Mouse (Mus musculus): ENCODE data around the gene Mrpl10. TPM values are rescaled to one million over a fixed set of nuclear protein-coding genes. Genes with fewer than 3 reads are reported as not detected.

Gene Mrpl10
- polyA plus RNA-seq, 1 experiment from 2014 or later = 86.6 TPM

- WGBS = 92% methylated on average over 4 of the region's 4 CpGs
- no peaks in the 10 kb centered on the region for H3K27me3 ChIP-seq (replicated peaks; ENCODE audit: low read depth, poor library complexity, severe bottlenecking)
Measured at GRCm38 (mm10) chr11:97033781-97034180, 7.6 kb upstream of the Mrpl10 start.

GRCm38 (mm10) chr11:97036141-97036540, 5.2 kb upstream of the Mrpl10 start:
- H3K27me3 ChIP-seq (replicated peaks; ENCODE audit: low read depth, poor library complexity, severe bottlenecking) = no peaks in the 10 kb centered on the region
- no peaks in the 10 kb centered on the region for H3K9me3 ChIP-seq
- H3K4me1 ChIP-seq = peaks cover 7% of the 10 kb centered on the region
- H3K36me3 ChIP-seq (replicated peaks) = peaks cover 31% of the 10 kb centered on the region
- no peak overlapping the region for H3K27ac ChIP-seq (replicated peaks)
- no peak for DNase-seq (ENCODE audit: low spot score)
- WGBS = 84% methylated on average over 5 of the region's 5 CpGs
- no peak overlapping the region for H3K4me3 ChIP-seq

More at GRCm38 (mm10) chr11:97033781-97034180, 7.6 kb upstream of the Mrpl10 start:
- Histone ChIP-seq H3K27ac (replicated peaks) (no peak overlapping the region), H3K4me3 (no peak overlapping the region), H3K4me1 (peaks cover 21% of the 10 kb centered on the region), H3K9me3 (no peaks in the 10 kb centered on the region), H3K36me3 (replicated peaks) (peaks cover 31% of the 10 kb centered on the region)
- DNase-seq (ENCODE audit: low spot score) = no peak

- 71% methylated on average over 7 of the region's 7 CpGs for WGBS
- DNase-seq (ENCODE audit: low spot score) = no peak
- Histone ChIP-seq H3K4me3 (no peak overlapping the region), H3K4me1 (peaks cover 16% of the 10 kb centered on the region), H3K36me3 (replicated peaks) (peaks cover 19% of the 10 kb centered on the region), H3K27me3 (replicated peaks; ENCODE audit: low read depth, poor library complexity, severe bottlenecking) (no peaks in the 10 kb centered on the region), H3K9me3 (no peaks in the 10 kb centered on the region), H3K27ac (replicated peaks) (no peak overlapping the region)
Measured at GRCm38 (mm10) chr11:97038881-97039280, 2.5 kb upstream of the Mrpl10 start.

GRCm38 (mm10) chr11:97040301-97041021, 899 bp upstream of the Mrpl10 start:
- no peak overlapping the region for H3K27ac ChIP-seq (replicated peaks)
- no peak for DNase-seq (ENCODE audit: low spot score)
- WGBS = 54% methylated on average over 12 of the region's 12 CpGs

GRCm38 (mm10) chr11:97044902-97045301, 3.5 kb downstream of the Mrpl10 start:
- peaks cover 59% of the 10 kb centered on the region for H3K36me3 ChIP-seq (replicated peaks)
- WGBS = 93% methylated on average over 8 of the region's 8 CpGs

More at GRCm38 (mm10) chr11:97040301-97041021, 899 bp upstream of the Mrpl10 start:
- peak overlapping the region; percentile 85 for H3K4me3 ChIP-seq
- no peaks in the 10 kb centered on the region for H3K9me3 ChIP-seq
- H3K4me1 ChIP-seq = peaks cover 16% of the 10 kb centered on the region
- H3K27me3 ChIP-seq (replicated peaks; ENCODE audit: low read depth, poor library complexity, severe bottlenecking) = no peaks in the 10 kb centered on the region
- H3K36me3 ChIP-seq (replicated peaks) = peaks cover 24% of the 10 kb centered on the region

GRCm38 (mm10) chr11:97045861-97046260, 4.5 kb downstream of the Mrpl10 start:
- Histone ChIP-seq H3K36me3 (replicated peaks) (peaks cover 59% of the 10 kb centered on the region), H3K4me3 (no peak overlapping the region), H3K27ac (replicated peaks) (no peak overlapping the region), H3K9me3 (no peaks in the 10 kb centered on the region), H3K4me1 (peaks cover 22% of the 10 kb centered on the region), H3K27me3 (replicated peaks; ENCODE audit: low read depth, poor library complexity, severe bottlenecking) (no peaks in the 10 kb centered on the region)
- DNase-seq (ENCODE audit: low spot score) = no peak
- WGBS = 80% methylated on average over 7 of the region's 7 CpGs

More at GRCm38 (mm10) chr11:97044902-97045301, 3.5 kb downstream of the Mrpl10 start:
- Histone ChIP-seq H3K4me3 (no peak overlapping the region), H3K27ac (replicated peaks) (no peak overlapping the region), H3K27me3 (replicated peaks; ENCODE audit: low read depth, poor library complexity, severe bottlenecking) (no peaks in the 10 kb centered on the region), H3K4me1 (peaks cover 16% of the 10 kb centered on the region), H3K9me3 (no peaks in the 10 kb centered on the region)
- no peak for DNase-seq (ENCODE audit: low spot score)

GRCm38 (mm10) chr11:97048090-97048650, 6.8 kb downstream of the Mrpl10 start:
- Histone ChIP-seq H3K4me3 (no peak overlapping the region), H3K27ac (replicated peaks) (no peak overlapping the region), H3K9me3 (no peaks in the 10 kb centered on the region), H3K36me3 (replicated peaks) (peaks cover 65% of the 10 kb centered on the region), H3K4me1 (peaks cover 26% of the 10 kb centered on the region), H3K27me3 (replicated peaks; ENCODE audit: low read depth, poor library complexity, severe bottlenecking) (no peaks in the 10 kb centered on the region)
- no peak for DNase-seq (ENCODE audit: low spot score)
- WGBS = 85% methylated on average over 8 of the region's 8 CpGs

GRCm38 (mm10) chr11:97049492-97050085, 8.2 kb downstream of the Mrpl10 start:
- no peaks in the 10 kb centered on the region for H3K27me3 ChIP-seq (replicated peaks; ENCODE audit: low read depth, poor library complexity, severe bottlenecking)
- WGBS = 77% methylated on average over 6 of the region's 6 CpGs

GRCm38 (mm10) chr11:97050216-97050943, 9.0 kb downstream of the Mrpl10 start, which contains the start of gene Osbpl7:
Gene Osbpl7 (plus strand): TSS chr11:97050628.
- H3K36me3 ChIP-seq (replicated peaks) = peaks cover 63% of the 10 kb centered on the region
- 7% methylated on average over 18 of the region's 18 CpGs for WGBS

More at GRCm38 (mm10) chr11:97049492-97050085, 8.2 kb downstream of the Mrpl10 start:
- Histone ChIP-seq H3K9me3 (no peaks in the 10 kb centered on the region), H3K4me3 (no peak overlapping the region), H3K4me1 (peaks cover 26% of the 10 kb centered on the region), H3K36me3 (replicated peaks) (peaks cover 63% of the 10 kb centered on the region), H3K27ac (replicated peaks) (no peak overlapping the region)
- DNase-seq (ENCODE audit: low spot score) = no peak

GRCm38 (mm10) chr11:97050944-97051586, 9.7 kb downstream of the Mrpl10 start:
- no peak for DNase-seq (ENCODE audit: low spot score)
- H3K36me3 ChIP-seq (replicated peaks) = peaks cover 63% of the 10 kb centered on the region
- peak overlapping the region; percentile 71 for H3K27ac ChIP-seq (replicated peaks)
- no peaks in the 10 kb centered on the region for H3K9me3 ChIP-seq
- H3K27me3 ChIP-seq (replicated peaks; ENCODE audit: low read depth, poor library complexity, severe bottlenecking) = no peaks in the 10 kb centered on the region
- peaks cover 26% of the 10 kb centered on the region for H3K4me1 ChIP-seq
- WGBS = 31% methylated on average over 13 of the region's 13 CpGs
- peak overlapping the region; percentile 80 for H3K4me3 ChIP-seq

More at GRCm38 (mm10) chr11:97050216-97050943, 9.0 kb downstream of the Mrpl10 start, which contains the start of gene Osbpl7:
- peak; percentile 80 for DNase-seq (ENCODE audit: low spot score)
- no peaks in the 10 kb centered on the region for H3K27me3 ChIP-seq (replicated peaks; ENCODE audit: low read depth, poor library complexity, severe bottlenecking)
- peak within 1 kb of the TSS; percentile 80 for H3K4me3 ChIP-seq
- peak within 1 kb of the TSS; percentile 71 for H3K27ac ChIP-seq (replicated peaks)
- H3K4me1 ChIP-seq = peaks cover 26% of the 10 kb centered on the region
- H3K9me3 ChIP-seq = no peaks in the 10 kb centered on the region

- no peak overlapping the region for H3K27ac ChIP-seq (replicated peaks)
- H3K4me3 ChIP-seq = peak overlapping the region; percentile 80; the same call in 1 of the 2 replicates
- H3K36me3 ChIP-seq (replicated peaks) = peaks cover 64% of the 10 kb centered on the region
- DNase-seq (ENCODE audit: low spot score) = no peak
- WGBS = 25% methylated on average over 11 of the region's 11 CpGs
- H3K9me3 ChIP-seq = no peaks in the 10 kb centered on the region
- peaks cover 26% of the 10 kb centered on the region for H3K4me1 ChIP-seq
- H3K27me3 ChIP-seq (replicated peaks; ENCODE audit: low read depth, poor library complexity, severe bottlenecking) = no peaks in the 10 kb centered on the region
Measured at GRCm38 (mm10) chr11:97052219-97052646, 10.9 kb downstream of the Mrpl10 start.

Measured in embryonic facial prominence, embryonic 10.5 days (tissue).